Mouse (Mus musculus) mouse trophoblast stem cell (cell line): Measurements from ENCODE around the gene Olfr456.
"Not testable (repeated sequence)": the region's sequence is repeated elsewhere in the genome, so short reads cannot be mapped to it uniquely, and the experiment has no call there.

ENCODE experiments used
- in situ Hi-C, 2 experiments: fragments of 300-500 bp; cut with MseI, MboI; formaldehyde crosslinking; loops; 2 replicates in 1 of 2; 3 replicates in 1 of 2; pipeline ENCODE4 v1.15.1; 2025

Olfr456 gene

DNA sequence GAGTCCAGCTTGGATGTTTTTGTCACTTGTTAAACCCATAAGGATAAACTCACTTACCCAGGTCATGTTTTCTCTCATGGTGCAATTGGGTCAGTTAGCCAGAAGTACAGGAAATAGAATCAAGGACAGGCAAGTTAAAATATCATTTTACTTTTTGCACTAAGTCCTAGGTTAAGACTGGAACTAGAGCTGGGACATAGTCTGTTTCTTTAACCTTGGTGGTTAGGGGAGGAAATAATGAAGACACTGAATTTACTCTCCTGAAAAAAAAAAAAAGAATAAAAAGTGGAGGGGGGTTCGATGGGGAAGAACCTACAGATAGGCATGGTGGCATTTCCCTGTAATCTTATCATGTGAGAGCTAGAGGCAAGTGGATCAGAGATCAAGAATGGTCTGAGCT lies at the start of gene Olfr456:
Olfr456 (minus strand) TSS at position 101 of the 400 bp plus-strand sequence.
- in situ Hi-C loops: no loop called here

DNA sequence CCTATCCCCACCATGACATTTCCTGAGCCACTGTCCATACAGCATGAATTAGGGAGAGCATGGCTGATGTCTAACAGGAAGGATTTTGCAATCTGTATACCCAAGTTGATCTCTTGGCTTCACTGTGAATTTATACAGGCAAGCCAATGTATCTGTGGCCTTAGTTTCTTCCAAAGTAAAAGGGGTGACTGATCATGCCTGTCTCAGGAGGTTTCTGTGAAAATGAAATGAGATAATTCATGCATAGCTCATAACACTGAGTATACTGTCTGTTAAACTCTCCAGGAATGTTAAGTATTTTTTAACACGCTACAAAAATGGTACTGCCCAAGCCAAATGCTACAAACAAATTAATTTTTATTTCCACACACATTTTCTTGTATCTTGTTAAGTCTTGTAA lies 26.4 kb upstream of the Olfr456 start:
- in situ Hi-C loops: no loop called here

DNA sequence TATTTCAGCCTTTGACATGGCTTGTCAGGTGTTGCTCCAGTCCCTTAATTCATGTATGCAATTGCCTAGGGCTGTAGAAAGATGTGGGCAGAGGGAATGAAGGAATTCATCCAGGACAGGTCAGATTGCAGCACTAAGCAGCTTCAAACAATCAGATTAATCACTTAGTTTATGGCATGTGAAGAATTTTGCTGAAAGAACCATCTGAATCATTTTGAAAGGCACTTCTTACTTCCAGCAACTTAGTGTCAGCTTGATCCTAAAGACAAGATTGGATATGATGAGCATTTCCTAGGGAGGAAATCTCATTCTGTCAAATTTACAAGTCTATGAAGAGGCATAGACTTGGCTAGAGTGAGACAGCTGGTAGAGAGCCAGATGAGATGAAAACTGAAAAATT lies 22.3 kb upstream of the Olfr456 start:
- in situ Hi-C loops: no loop called here

DNA sequence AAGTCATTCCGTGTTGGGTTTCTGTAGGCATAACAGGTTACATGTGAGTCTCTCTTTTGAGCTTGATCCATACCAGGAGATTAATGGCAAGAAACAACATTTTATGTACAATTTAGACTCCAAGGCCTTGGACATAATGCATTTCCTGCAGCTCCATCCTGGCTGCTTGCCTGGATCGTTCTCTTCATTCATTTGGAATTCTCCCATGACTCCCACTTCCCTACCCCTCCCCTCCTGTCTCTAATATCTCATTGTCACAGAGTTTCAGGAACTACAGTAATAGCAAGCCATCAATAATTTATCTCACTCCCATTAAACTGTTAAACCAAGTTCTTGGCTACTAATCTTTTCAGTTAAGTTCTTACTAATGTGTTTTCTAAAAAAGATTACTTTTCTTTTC lies 16.5 kb upstream of the Olfr456 start:
- in situ Hi-C loops: no loop called here

DNA sequence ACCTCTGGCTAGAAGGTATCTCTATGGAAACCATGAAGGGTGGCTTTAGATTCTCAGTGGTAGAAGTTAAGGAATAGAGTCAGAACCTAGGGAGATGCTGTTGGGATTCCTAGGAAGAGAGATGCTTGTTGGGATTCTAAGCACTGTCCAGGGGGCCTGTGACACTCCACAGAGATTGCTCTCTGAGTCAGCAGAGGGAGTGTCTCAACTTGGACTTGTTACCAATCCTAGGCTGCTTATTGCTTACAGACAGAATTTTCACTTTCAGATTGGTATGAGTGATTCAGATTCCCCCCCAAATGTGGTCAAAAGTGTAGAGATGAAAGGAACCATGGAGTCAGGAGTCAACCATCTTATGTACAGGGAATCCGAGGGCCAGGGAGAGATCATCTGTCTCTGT lies 2.7 kb upstream of the Olfr456 start:
- in situ Hi-C loops: no loop called here

DNA sequence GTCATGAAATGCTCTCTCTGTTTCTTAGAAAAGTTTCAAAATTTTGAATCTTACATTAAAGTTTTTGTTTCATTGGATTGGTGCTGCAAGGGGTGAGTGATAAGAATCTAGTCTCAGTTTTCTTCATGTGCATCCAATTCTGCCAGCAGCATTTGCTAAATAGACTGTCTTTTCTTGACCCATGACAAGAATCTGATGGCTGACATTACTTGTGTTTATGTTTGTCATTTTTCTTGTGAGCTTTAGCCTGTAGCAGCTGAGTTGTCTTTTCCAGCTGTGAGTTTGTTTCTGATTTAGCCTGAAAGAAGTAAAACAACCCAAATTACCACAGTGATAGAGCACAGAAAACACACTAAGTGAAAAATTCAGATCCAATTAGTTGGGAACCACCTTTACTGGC lies 2.4 kb downstream of the Olfr456 start:
- in situ Hi-C loops: no loop called here

DNA sequence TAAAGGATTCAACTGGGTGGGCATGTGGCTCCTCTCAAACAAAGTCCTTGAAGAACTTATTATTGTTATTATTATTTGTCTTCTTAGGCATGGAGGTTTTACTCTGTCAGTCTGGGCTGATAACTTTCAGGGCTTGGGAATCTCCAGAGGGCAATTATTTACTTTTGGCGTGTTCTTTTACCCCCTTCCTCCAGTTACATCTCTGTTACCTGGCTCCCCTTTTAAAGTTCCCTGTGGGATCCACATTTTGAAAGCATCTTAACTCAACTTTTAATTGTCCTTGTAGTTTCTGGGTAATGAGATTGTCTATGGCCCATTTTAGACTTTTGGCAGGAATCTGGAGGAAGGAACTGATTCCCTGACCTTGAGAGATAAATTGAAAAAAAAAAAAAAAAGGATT lies 10.8 kb downstream of the Olfr456 start, which contains the start of gene Olfr457:
Olfr457 (minus strand) TSS at position 101 of the 400 bp plus-strand sequence.
- in situ Hi-C loops: no loop called here

DNA sequence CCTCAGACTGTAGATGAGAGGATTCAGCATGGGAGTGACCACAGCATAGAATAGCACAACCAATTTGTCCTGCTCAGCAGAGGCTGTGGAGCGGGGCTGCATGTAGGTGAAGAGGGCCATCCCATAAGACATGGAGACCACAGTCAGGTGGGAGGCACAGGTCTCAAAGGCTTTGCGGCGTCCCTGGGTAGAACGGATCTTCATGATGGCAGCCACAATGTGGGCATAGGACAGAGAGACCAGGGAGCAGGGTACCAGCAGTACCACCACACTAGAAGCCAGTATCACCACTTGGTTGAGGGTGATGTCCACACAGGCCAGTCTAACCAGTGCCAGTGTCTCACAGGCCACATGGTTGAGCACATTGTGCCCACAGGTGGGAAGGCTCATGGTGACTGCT lies 15.7 kb downstream of the Olfr456 start:
- in situ Hi-C loops: not testable (repeated sequence)

DNA sequence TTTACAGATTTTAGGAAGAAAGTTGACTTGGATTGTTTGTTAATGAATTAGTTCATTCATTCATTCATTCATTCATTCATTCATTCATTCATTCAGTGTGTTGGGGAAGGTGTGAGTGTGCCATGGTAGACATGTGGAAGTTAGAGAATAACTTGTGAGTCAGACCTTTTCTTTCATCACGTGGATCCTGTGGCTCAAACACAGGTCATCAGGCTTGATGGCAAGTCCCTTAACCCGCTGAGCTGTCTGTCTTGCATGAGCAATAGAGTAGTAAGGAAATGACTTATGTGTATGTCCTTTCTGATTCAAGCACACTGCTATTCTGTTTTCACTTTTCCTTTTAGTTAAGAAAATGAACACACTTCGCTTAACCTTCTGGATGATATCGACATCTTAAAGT lies 16.5 kb downstream of the Olfr456 start:
- in situ Hi-C loops: no loop called here

DNA sequence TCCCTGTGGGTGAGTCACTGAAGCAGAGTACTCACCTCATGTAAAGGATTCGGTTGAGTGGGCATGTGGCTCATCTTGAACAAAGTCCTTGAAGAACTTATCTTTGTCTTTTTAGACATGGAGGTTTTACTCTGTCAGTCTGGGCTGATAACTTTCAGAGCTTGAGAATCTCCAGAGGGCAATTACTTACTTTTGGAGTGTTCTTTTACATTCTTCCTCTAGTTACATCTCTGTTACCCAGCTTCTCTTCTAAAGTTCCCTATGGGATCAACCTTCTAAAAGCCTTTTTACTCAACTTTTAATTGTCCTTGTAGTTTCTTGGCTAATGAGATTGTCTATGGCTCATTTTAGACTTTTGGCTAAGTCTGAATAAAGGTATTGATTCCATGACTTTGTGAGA lies 21.9 kb downstream of the Olfr456 start, which contains the start of gene Olfr458:
Olfr458 (minus strand) TSS at position 101 of the 400 bp plus-strand sequence.
- in situ Hi-C loops: no loop called here

DNA sequence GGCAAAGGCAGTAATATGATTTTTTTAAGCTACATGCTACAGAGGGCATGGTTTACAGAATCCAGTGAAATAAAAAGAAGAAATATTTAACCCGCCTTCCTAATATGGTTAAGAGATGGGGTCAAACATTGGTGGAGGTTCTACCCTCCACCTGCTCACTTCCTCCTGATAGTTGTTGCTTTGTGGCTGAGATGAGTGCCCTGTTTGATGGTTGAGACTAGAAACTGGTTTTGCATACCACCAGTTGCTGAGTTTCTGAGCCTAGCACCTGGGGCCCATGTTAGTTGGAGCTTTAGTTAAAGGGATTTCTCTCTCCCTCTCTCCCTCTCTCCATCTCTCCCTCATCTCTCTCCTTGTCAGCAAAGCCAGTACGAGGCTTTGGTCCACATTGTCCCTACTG lies 39.6 kb downstream of the Olfr456 start:
- in situ Hi-C loops: no loop called here

DNA sequence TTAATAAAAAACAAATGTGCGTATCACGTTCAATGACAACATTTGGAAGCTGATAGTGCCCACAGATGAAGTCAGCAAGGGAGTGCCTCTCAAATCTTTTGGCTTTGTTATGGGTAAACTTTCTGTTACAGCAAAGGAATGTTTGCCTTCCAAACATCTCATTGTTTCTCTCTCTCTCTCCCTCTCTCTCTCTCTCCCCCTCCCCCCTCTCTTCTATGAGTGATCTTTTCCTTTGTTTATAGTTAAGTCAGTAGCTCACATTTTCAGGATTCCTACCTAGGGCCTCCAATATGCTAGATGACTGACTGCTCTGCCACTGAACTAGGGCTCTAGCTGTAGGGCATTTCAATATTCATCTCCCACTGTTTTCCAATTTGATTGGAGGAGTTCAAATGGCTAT lies 42.5 kb downstream of the Olfr456 start:
- in situ Hi-C loops: no loop called here

DNA sequence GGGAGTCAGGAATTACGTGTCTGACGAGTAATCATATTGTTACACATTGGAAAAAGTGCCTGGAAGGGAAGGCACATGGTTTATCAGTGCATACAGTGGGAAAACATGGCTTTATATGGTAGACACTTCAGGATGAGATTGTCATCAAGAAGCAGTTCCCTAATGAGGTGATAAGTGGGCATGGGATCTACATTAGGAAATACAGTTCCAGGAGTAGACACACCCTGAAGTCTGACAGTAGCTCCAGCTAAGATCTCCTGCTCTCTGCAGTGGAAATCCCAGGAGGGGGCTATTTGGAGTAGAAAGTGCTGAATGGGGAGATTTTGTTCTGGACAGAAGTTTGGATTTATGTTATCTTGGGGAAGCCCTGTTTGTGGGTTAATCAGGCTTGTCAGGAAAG lies 45.6 kb downstream of the Olfr456 start:
- in situ Hi-C loops: no loop called here
